Mouse (Mus musculus) neural tube, embryonic 14.5 days (tissue): ENCODE data around the gene Elmod3. TPM values are rescaled to one million over a fixed set of nuclear protein-coding genes. Genes with fewer than 3 reads are reported as not detected.

ENCODE experiments used
- ATAC-seq: fragments of 200-750 bp; cut with Nextera tagmentation; 2 replicates; pipeline ENCODE4 v1.8.0; 2017; ENCODE audit warnings: low read depth, mild to moderate bottlenecking, moderate TSS enrichment, moderate library complexity
- H3K27ac ChIP-seq: fragments of 300-500 bp; sonication (generic); 2 replicates; pipeline ENCODE4 v1.5.1; 2014; ENCODE audit warnings: low read depth, mild to moderate bottlenecking, control low read depth, low read length, moderate library complexity, mixed read lengths
- H3K27me3 ChIP-seq: fragments of 300-500 bp; sonication (generic); 2 replicates; pipeline ENCODE4 v1.6.1; 2014; ENCODE audit warnings: low read length; ENCODE audit not compliant: control insufficient read depth, insufficient read depth
- H3K36me3 ChIP-seq: fragments of 300-500 bp; sonication (generic); 2 replicates; pipeline ENCODE4 v1.6.1; 2014; ENCODE audit warnings: low read length, mixed read lengths; ENCODE audit not compliant: control insufficient read depth, insufficient read depth
- H3K4me1 ChIP-seq: fragments of 300-500 bp; sonication (generic); 2 replicates; pipeline ENCODE4 v1.6.1; 2014; ENCODE audit warnings: low read length; ENCODE audit not compliant: control insufficient read depth, insufficient read depth
- H3K4me2 ChIP-seq: fragments of 300-500 bp; sonication (generic); 2 replicates; pipeline ENCODE4 v1.6.1; 2014; ENCODE audit warnings: mild to moderate bottlenecking, low read depth, low read length, control low read depth
- H3K4me3 ChIP-seq: fragments of 300-500 bp; sonication (generic); 2 replicates; pipeline ENCODE4 v1.5.1; 2014; ENCODE audit warnings: low read depth, low read length, control low read depth, mixed read lengths
- H3K9ac ChIP-seq: fragments of 300-500 bp; sonication (generic); replicated peaks from 2 replicates; pipeline ENCODE4 v1.6.1; 2014; ENCODE audit warnings: low read depth, mild to moderate bottlenecking, control low read depth, low read length, mixed read lengths
- H3K9me3 ChIP-seq: fragments of 300-500 bp; sonication (generic); 2 replicates; pipeline ENCODE4 v1.6.1; 2016; ENCODE audit warnings: low read length; ENCODE audit not compliant: control insufficient read depth
- WGBS: fragments of 180-500 bp; shearing (Covaris S2); extraction: QIAGEN DNeasy Blood & Tissue Kit; methylation state at CpG from one replicate; pipeline ENCODE4 v1.1.7; 2014; 5-methylcytosine and 5-hydroxymethylcytosine counted together
- polyA plus RNA-seq: library from polyadenylated mRNA; unstranded; fragments of >200 nt; fragmentation: Nextera tagmentation; extraction: Ambion mirVana; gene quantifications from 2 replicates; pipeline ENCODE4 v1.2.1, GENCODE M21; 2014

Gene Elmod3
- polyA plus RNA-seq, 1 experiment from 2014 or later = 17.6 TPM

DNA sequence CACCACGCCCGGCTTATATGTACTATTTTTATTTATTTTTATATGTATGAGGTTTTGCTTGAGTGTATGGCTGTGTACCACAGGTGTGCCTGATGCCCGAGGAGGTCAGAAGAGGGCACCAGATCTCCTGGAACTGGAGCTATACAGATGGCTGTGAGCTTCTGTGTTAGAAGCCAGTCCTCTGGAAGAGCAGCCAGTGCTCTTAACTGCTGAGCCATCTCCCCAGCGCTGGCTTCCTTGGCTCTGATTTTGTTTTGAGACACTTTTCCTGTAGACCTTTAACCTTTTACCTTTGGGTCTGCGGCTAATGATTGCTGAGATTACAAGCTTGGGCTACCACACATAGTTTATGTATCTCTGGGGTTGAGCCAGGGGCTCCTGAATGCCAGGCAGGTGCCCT lies 30.7 kb downstream of the Elmod3 start:
- 86% methylated on average over 5 of the region's 5 CpGs for WGBS
- H3K4me3 ChIP-seq = no peak overlapping the region
- H3K27ac ChIP-seq = no peak overlapping the region
- H3K9ac ChIP-seq = no peak overlapping the region
- no peaks in the 10 kb centered on the region for H3K36me3 ChIP-seq
- no peaks in the 10 kb centered on the region for H3K4me1 ChIP-seq
- no peaks in the 10 kb centered on the region for H3K9me3 ChIP-seq
- H3K27me3 ChIP-seq = no peaks in the 10 kb centered on the region
- no peak overlapping the region for H3K4me2 ChIP-seq
- ATAC-seq = no peak

DNA sequence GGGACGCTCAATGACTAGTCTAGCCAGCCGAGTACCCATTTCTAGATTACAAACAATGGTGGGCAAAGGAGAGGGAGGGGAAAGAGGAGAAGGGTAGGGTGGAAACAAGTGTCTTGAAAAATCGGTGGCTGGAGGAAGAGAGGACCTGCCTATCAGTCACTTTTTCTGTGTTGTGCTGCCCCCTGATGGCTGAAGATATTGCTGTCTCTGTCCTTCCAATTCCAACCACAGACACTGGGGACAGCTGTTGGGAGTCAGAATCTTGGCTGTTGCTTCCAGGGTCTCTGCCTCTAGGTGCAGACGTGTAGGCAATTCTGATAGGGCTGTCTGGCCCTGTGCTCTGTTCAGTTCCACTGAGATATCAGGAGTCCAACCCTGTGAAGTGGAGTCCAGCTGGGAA lies 32.2 kb downstream of the Elmod3 start:
- 5% methylated on average over 4 of the region's 4 CpGs for WGBS
- no peak overlapping the region for H3K4me3 ChIP-seq
- no peaks in the 10 kb centered on the region for H3K4me1 ChIP-seq
- H3K36me3 ChIP-seq = no peaks in the 10 kb centered on the region
- H3K9me3 ChIP-seq = no peaks in the 10 kb centered on the region
- ATAC-seq = peak; percentile 87
- H3K4me2 ChIP-seq = no peak overlapping the region
- H3K27ac ChIP-seq = no peak overlapping the region
- H3K9ac ChIP-seq = 0 out of 2 replicates have a peak overlapping the region, but pooled peaks have one; percentile 2
- no peaks in the 10 kb centered on the region for H3K27me3 ChIP-seq

DNA sequence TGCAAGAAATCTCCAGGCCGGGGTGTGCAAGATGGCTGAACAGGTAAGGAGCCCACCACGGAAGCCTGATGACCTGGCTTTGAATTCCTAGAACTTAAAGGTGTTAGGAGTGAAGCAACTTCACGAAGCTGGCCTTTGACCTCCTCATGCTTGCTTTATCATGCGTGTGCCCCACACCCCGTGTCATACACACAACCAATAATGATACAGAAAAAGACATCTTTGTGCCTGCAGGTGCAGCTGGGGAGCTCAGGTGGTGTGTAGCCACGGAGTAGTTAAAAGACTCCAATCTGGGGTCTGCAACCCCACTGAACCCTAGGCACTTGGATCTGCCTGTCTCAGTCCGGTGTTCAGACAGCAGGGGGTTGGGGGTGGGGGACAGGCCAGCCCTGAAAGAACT lies 32.7 kb downstream of the Elmod3 start:
- H3K27me3 ChIP-seq = no peaks in the 10 kb centered on the region
- no peak overlapping the region for H3K27ac ChIP-seq
- H3K4me3 ChIP-seq = no peak overlapping the region
- H3K4me1 ChIP-seq = no peaks in the 10 kb centered on the region
- no peak overlapping the region for H3K4me2 ChIP-seq
- H3K9me3 ChIP-seq = no peaks in the 10 kb centered on the region
- WGBS = 80% methylated on average over 7 of the region's 7 CpGs
- peak; percentile 38 for ATAC-seq
- no peaks in the 10 kb centered on the region for H3K36me3 ChIP-seq
- no peak overlapping the region for H3K9ac ChIP-seq

DNA sequence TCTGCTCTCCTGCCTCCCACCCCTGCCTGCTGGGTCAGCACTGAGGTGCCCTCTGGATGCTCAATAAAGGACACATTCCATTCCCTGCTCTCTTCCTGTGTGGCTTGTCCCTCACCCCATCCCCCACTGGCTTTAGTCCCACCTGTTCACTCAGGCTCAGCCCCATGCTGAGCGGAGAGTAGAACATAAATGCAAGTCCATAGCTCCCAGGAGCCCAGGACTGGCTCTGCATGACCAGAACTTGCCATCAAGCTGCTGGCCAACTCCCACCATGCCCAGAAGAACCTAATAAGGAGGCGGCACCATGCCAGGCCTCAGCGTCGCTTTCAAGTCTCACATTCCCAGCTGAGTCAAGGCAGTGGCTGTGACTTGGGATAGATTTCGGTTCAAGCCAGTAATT lies 35.3 kb downstream of the Elmod3 start:
- 74% methylated on average over 5 of the region's 5 CpGs for WGBS
- Histone ChIP-seq H3K36me3 (no peaks in the 10 kb centered on the region), H3K4me3 (no peak overlapping the region), H3K27ac (no peak overlapping the region), H3K4me2 (no peak overlapping the region), H3K27me3 (no peaks in the 10 kb centered on the region), H3K4me1 (no peaks in the 10 kb centered on the region), H3K9me3 (no peaks in the 10 kb centered on the region), H3K9ac (no peak overlapping the region)
- ATAC-seq = no peak

DNA sequence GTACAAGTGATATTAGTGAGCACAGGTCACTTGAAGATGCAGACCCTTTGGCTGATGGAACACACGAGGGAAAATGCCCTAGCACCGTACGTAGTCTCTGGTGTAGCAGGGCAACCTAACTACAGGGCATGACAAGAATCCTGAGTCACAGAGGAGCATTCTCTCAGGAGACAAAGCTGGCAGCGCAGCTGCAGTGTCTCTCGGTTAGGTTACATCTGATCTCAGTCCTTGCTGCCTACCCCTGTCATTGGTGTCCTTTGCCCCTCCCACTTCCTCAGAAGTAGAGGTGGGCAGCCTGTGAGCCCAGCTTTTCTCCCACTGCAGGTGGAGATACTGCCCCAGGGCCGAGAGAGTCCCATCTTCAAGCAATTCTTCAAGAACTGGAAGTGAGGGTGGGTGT lies 35.7 kb downstream of the Elmod3 start:
- WGBS = 36% methylated on average over 6 of the region's 6 CpGs
- Histone ChIP-seq H3K9me3 (no peaks in the 10 kb centered on the region), H3K36me3 (no peaks in the 10 kb centered on the region), H3K4me3 (no peak overlapping the region), H3K27me3 (no peaks in the 10 kb centered on the region), H3K4me2 (no peak overlapping the region), H3K4me1 (no peaks in the 10 kb centered on the region), H3K27ac (no peak overlapping the region), H3K9ac (no peak overlapping the region)
- ATAC-seq = no peak

DNA sequence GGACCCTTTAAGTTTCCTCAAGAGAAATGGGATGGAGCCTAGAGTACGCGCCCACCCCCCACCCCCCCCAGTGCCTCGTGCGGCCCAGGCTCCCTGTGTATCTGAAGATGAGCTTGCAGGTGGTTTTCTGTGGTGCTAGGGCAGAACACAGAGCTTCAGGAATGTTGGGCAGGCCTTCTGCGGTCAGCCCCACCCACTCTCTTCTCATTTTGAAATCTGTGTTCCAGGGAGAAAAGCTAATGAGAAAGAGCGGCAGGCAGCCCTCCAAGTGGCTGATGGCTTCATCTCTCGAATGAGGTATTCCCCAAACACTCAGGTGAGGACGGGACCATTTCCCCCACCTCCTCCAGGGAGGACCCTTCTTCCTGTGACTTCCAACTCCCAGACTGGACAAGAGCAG lies 37.4 kb downstream of the Elmod3 start:
- Histone ChIP-seq H3K9me3 (no peaks in the 10 kb centered on the region), H3K27me3 (no peaks in the 10 kb centered on the region), H3K36me3 (no peaks in the 10 kb centered on the region), H3K27ac (no peak overlapping the region), H3K4me2 (no peak overlapping the region), H3K9ac (no peak overlapping the region), H3K4me1 (no peaks in the 10 kb centered on the region), H3K4me3 (no peak overlapping the region)
- no peak for ATAC-seq
- 80% methylated on average over 8 of the region's 8 CpGs for WGBS

DNA sequence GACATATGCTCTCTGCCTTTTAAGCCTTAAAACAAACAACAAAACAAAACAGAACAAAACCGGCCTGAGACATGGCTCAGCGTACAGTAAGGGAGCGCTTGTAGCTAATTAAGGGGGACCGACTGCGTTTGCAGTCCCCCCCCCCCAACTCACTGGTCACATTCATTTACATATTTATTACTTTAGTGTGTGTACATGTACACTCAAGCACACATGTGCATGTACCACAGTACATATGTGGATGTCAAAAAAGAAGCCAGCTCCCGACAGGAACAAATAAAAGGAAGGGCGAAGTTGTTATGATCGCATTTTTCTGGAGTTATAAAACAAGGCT lies 45.2 kb downstream of the Elmod3 start:
- peak overlapping the region; percentile 69; the same call in 1 of the 2 replicates for H3K27ac ChIP-seq
- H3K9me3 ChIP-seq = no peaks in the 10 kb centered on the region
- H3K4me1 ChIP-seq = peaks cover 4% of the 10 kb centered on the region; the same call in 1 of the 2 replicates
- H3K4me2 ChIP-seq = peak overlapping the region; percentile 68
- peak overlapping the region; percentile 35 for H3K4me3 ChIP-seq
- peak overlapping the region; percentile 21; the same call in 1 of the 2 replicates for H3K9ac ChIP-seq
- 15% methylated on average over 8 of the region's 8 CpGs for WGBS
- ATAC-seq = no peak; the same call in 1 of the 2 replicates
- no peaks in the 10 kb centered on the region for H3K36me3 ChIP-seq
- H3K27me3 ChIP-seq = no peaks in the 10 kb centered on the region

DNA sequence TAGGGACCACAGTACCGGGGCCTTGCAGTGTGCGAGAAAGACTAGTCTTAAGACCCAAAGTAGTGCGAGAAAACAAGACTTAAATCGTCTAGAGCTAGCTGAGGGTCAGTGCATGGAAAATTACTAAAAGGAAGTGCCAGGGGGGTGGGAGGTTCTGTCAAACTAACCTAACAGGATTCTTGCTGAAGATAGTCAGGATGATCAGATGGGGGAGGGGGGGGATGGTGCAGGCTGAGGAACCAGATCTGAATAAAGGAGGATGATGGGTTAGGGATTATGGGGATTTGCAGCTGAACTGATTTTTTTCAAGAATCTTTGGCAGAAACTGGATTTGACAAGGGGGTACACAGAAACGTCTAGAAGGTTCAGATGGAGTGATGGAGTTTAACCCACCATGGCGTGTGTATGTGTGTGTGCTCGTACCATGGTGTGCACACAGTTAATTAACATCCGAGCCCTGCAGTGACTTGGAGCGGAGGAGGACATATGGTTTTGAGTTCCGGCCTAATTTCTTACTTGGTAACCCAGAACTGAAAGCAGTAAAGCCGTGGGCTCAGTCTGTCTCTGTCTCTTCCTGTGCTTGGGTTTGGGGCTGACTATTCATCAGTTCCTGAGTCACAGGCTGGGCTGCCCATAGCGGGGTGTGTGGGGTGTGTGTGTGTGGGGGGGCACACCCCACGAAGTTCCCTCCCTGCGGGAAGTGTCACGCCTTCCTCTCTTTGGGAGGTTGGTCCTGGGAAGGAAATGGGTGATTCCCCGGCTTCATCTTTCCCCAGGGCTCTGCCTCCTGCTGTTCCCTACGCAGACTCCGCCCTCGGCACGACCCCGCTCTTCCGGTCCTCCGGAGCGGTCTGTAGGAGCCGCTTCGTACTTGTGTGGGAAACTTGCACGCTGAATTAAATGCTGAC lies 45.8 kb downstream of the Elmod3 start:
- Histone ChIP-seq H3K27me3 (no peaks in the 10 kb centered on the region), H3K36me3 (no peaks in the 10 kb centered on the region), H3K4me2 (peak overlapping the region; percentile 68), H3K4me3 (peak overlapping the region; percentile 35), H3K9me3 (no peaks in the 10 kb centered on the region), H3K4me1 (peaks cover 4% of the 10 kb centered on the region; the same call in 1 of the 2 replicates), H3K9ac (peak overlapping the region; percentile 21; the same call in 1 of the 2 replicates), H3K27ac (peak overlapping the region; percentile 69; the same call in 1 of the 2 replicates)
- 15% methylated on average over 27 of the region's 27 CpGs for WGBS
- ATAC-seq = peak; percentile 88

DNA sequence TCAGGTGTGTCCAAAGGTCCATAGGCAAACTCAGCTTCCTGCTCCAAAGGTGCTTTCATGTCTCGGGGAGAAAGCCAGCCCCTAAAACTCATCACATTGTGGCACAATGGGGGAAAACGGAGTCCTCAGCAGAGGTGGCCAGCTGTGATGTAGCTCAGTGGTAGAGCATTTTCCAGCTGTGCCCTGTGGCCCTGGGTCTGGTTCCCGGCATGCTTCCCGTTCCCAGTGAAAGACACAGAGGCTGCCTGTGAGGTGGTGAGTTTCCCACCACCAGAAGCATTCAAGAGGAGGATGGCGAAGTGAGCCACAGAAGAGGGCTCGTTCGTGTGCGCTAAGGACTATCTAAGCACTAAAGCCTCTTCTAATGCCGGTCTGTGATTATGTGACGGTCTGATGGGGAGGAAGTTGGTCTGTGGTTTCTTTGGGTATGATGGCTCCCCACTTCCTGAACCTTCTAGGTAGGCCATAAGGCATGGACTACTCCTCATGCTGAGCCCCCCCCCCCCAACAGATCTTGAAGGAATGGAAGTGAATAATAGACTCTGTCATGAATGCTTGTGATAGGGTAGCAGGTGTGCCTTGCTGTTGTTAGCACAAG lies 47.6 kb downstream of the Elmod3 start:
- Histone ChIP-seq H3K27ac (no peak overlapping the region), H3K9me3 (no peaks in the 10 kb centered on the region), H3K27me3 (no peaks in the 10 kb centered on the region), H3K9ac (no peak overlapping the region), H3K36me3 (no peaks in the 10 kb centered on the region), H3K4me1 (peaks cover 4% of the 10 kb centered on the region; the same call in 1 of the 2 replicates), H3K4me2 (no peak overlapping the region), H3K4me3 (no peak overlapping the region)
- ATAC-seq = no peak
- WGBS = 92% methylated on average over 10 of the region's 10 CpGs
